Mouse (Mus musculus): ENCODE measurements at regions not wholly inside any gene's neighbourhood (a gene's known extent, or its start where the extent isn't known, plus 50 kb on each side); places are given as distances from the start of the nearest gene placed in this dataset.

DNA sequence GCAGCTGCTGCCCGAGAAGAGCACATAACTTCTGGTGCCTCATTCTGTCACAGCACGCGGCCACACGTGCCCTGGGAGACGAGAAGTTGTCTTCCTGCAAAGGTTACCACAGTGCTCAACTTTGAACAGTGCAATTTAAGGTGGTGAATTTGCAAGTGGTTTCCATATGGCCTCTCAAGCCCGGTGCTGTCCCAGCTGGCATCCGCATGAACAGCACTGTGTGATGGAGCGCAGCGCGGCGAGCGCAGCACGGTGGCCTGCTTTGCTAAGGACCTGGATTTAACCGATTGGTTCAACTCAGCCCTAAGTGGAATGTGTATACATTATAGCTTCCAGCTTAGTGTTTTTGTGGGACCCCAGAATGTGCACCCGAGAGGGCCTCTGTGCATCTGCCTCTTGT lies 89.6 kb upstream of the Arglu1 start:
- Histone ChIP-seq H3K4me2 (ENCODE audit: low read depth) (no peak overlapping the region), H3K27ac (ENCODE audit: low read depth, low read length) (no peak overlapping the region), H3K27me3 (ENCODE audit: insufficient read depth, low read length) (no peaks in the 10 kb centered on the region), H3K9me3 (ENCODE audit: low read length) (no peaks in the 10 kb centered on the region), H3K9ac (no peak overlapping the region), H3K4me1 (ENCODE audit: insufficient read depth) (no peaks in the 10 kb centered on the region), H3K36me3 (ENCODE audit: insufficient read depth) (no peaks in the 10 kb centered on the region), H3K4me3 (ENCODE audit: low read depth, low read length) (no peak overlapping the region)
- no peak for ATAC-seq
- no peak for TF ChIP-seq CTCF (IDR thresholded peaks at IDR 0.05; ENCODE audit: low read depth)
- WGBS: 68% methylated on average over 15 of the region's 15 CpGs
- no peak for DNase-seq

DNA sequence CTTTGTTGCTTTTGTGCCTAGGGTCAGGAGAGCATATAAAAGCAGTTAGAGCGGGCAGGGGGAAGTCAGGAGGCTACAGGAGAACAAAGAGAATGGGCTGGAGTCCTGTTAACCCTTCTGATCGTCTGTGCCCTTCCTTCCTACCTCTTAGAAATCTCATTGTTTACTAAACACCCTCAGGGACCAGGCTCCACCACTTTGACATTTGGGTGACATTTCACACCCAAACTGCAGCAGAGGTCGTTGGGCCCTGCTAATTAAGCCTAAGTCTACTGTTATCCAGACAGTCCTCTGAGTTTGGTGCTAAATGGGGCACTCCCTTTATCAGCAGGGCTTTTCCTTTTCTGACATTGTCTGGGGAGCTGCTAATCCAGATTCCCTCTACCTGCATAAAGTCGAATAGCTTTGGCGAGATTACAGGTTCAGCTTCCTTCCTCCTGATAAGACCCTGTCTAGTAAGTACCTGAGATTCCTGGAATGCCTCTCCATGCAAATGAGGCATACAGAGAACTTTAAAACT lies 84.2 kb upstream of the Arglu1 start:
- Histone ChIP-seq H3K4me2 (ENCODE audit: low read depth) (no peak overlapping the region), H3K9ac (no peak overlapping the region), H3K4me1 (ENCODE audit: insufficient read depth) (no peaks in the 10 kb centered on the region), H3K4me3 (ENCODE audit: low read depth, low read length) (no peak overlapping the region), H3K27ac (ENCODE audit: low read depth, low read length) (no peak overlapping the region), H3K9me3 (ENCODE audit: low read length) (no peaks in the 10 kb centered on the region), H3K27me3 (ENCODE audit: insufficient read depth, low read length) (no peaks in the 10 kb centered on the region), H3K36me3 (ENCODE audit: insufficient read depth) (no peaks in the 10 kb centered on the region)
- DNase-seq (no peak), ATAC-seq (no peak)
- TF ChIP-seq CTCF (IDR thresholded peaks at IDR 0.05; ENCODE audit: low read depth): no peak
- 24% methylated on average over 5 of the region's 5 CpGs for WGBS

DNA sequence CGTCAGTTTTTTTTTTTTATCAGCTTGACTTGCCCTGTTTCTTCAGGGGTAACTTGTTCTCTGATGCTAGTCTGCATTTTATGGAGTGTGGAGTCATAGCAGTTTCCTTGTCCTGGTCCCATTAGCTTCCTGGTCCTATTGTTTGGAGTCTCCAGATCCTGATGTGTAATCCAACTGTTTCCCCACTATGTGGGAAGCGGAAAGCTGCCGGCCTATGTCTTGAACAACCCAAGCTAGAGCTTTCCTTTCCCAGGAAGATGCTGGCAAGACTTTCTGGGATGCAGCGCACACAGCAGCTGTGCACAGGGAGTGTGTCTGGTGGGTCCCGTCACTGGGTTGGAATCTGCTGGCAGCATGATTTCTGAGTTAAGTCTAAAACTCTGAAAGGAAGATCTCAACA lies 82.1 kb upstream of the Arglu1 start:
- ATAC-seq: no peak
- no peak for TF ChIP-seq CTCF (IDR thresholded peaks at IDR 0.05; ENCODE audit: low read depth)
- no peaks in the 10 kb centered on the region for H3K9me3 ChIP-seq (ENCODE audit: low read length)
- no peaks in the 10 kb centered on the region for H3K36me3 ChIP-seq (ENCODE audit: insufficient read depth)
- no peak overlapping the region for H3K4me3 ChIP-seq (ENCODE audit: low read depth, low read length)
- H3K4me1 ChIP-seq (ENCODE audit: insufficient read depth): no peaks in the 10 kb centered on the region
- DNase-seq: no peak
- 77% methylated on average over 5 of the region's 5 CpGs for WGBS
- H3K9ac ChIP-seq: no peak overlapping the region
- H3K4me2 ChIP-seq (ENCODE audit: low read depth): no peak overlapping the region
- no peak overlapping the region for H3K27ac ChIP-seq (ENCODE audit: low read depth, low read length)
- H3K27me3 ChIP-seq (ENCODE audit: insufficient read depth, low read length): no peaks in the 10 kb centered on the region

DNA sequence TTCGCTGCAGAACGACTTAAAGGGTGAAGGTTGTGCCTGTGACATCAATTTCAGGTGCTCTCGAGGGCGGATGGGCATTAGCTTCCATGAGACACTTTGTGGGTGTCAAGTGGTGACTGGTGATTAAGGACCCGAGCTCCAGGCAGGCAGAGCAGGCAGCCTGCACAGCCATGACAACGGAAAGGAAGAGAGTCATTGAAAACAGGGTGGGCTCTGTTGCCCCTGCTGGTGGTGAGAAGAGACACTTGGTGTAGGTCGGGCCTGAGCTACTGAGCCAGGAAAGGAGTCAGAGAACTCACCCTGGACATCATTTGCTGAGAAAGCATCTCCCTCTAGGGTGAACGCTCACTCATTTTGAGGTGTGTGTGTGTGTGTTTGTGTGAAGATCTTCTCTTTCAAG lies 80.1 kb upstream of the Arglu1 start:
- Histone ChIP-seq H3K9ac (no peak overlapping the region), H3K36me3 (ENCODE audit: insufficient read depth) (no peaks in the 10 kb centered on the region), H3K27ac (ENCODE audit: low read depth, low read length) (no peak overlapping the region), H3K4me2 (ENCODE audit: low read depth) (no peak overlapping the region), H3K4me3 (ENCODE audit: low read depth, low read length) (no peak overlapping the region), H3K4me1 (ENCODE audit: insufficient read depth) (no peaks in the 10 kb centered on the region), H3K9me3 (ENCODE audit: low read length) (no peaks in the 10 kb centered on the region), H3K27me3 (ENCODE audit: insufficient read depth, low read length) (no peaks in the 10 kb centered on the region)
- no peak for DNase-seq
- 79% methylated on average over 8 of the region's 8 CpGs for WGBS
- no peak for TF ChIP-seq CTCF (IDR thresholded peaks at IDR 0.05; ENCODE audit: low read depth)
- no peak for ATAC-seq

DNA sequence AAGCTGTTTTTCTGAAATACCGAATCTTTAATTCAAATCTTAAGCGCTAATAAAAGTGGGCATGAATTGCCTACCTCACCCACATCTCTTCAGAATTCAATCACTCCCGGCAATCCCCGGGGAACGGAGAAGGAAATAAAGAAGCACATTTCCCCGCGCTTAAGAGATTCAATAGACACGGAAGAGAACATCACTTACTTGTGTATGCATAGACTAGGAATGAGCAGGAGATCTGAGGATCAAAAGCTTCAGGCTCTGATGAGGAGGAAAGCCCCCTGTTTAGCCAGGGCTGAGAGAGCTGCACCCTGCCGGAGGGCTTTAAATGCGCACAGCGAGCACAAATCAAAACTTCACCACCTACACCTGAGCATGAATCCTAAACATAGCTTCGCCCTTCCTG lies 72.0 kb upstream of the Arglu1 start:
- H3K4me2 ChIP-seq (ENCODE audit: low read depth): no peak overlapping the region
- H3K27me3 ChIP-seq (ENCODE audit: insufficient read depth, low read length): no peaks in the 10 kb centered on the region
- DNase-seq: no peak
- no peaks in the 10 kb centered on the region for H3K9me3 ChIP-seq (ENCODE audit: low read length)
- 0 out of 2 replicates have a peak overlapping the region, but pooled peaks have one; percentile 0 for H3K27ac ChIP-seq (ENCODE audit: low read depth, low read length)
- no peak overlapping the region for H3K4me3 ChIP-seq (ENCODE audit: low read depth, low read length)
- H3K36me3 ChIP-seq (ENCODE audit: insufficient read depth): no peaks in the 10 kb centered on the region
- peak; percentile 25; the same call in 1 of the 2 replicates for ATAC-seq
- H3K4me1 ChIP-seq (ENCODE audit: insufficient read depth): no peaks in the 10 kb centered on the region
- TF ChIP-seq CTCF (IDR thresholded peaks at IDR 0.05; ENCODE audit: low read depth): no peak
- WGBS: 61% methylated on average over 12 of the region's 12 CpGs
- H3K9ac ChIP-seq: no peak overlapping the region

DNA sequence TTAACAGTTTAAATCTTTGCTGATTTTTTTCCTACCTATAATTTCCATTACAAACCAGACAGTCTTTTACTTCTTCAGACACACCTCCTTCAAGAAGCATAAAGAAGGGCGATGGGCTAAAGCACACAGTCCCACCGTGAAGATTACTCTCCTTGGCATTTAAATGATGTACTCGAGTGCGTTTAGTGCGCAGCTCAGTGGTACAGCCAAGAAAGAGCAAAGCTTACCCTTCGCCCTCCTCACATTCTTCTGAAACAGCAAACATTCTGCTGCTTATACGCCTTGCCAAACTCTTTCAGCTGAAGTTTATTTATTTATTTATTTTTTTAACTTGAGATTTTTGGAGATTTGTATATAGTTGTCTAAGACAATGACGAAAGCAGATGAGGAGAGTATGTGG lies 68.0 kb upstream of the Arglu1 start:
- Histone ChIP-seq H3K36me3 (ENCODE audit: insufficient read depth) (no peaks in the 10 kb centered on the region), H3K4me2 (ENCODE audit: low read depth) (no peak overlapping the region), H3K27me3 (ENCODE audit: insufficient read depth, low read length) (no peaks in the 10 kb centered on the region), H3K4me3 (ENCODE audit: low read depth, low read length) (no peak overlapping the region), H3K9ac (no peak overlapping the region), H3K4me1 (ENCODE audit: insufficient read depth) (no peaks in the 10 kb centered on the region), H3K27ac (ENCODE audit: low read depth, low read length) (no peak overlapping the region), H3K9me3 (ENCODE audit: low read length) (no peaks in the 10 kb centered on the region)
- TF ChIP-seq CTCF (IDR thresholded peaks at IDR 0.05; ENCODE audit: low read depth): no peak
- DNase-seq: no peak
- 75% methylated on average over 8 of the region's 8 CpGs for WGBS
- ATAC-seq: no peak

DNA sequence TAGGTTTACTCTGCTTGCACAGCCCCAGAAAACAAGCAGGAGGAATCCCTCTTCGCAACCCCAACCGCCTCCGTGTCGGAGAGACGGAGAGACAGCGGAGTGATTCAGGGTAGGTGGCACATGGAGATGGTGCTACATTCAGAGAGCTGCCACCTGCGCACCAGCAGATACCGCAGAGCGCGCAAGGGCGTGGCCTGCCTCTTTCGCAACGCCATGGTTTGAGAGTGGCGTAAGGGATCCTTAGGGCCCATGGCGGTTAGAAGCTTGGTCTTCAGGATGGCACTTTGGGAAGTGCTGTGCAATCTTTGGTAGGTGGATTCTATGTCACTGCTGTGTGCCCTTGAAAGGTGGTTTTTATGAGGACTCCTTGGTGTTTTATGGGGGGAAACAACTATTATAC lies 60.9 kb upstream of the Arglu1 start:
- no peaks in the 10 kb centered on the region for H3K36me3 ChIP-seq (ENCODE audit: insufficient read depth)
- no peak for TF ChIP-seq CTCF (IDR thresholded peaks at IDR 0.05; ENCODE audit: low read depth)
- 92% methylated on average over 15 of the region's 15 CpGs for WGBS

DNA sequence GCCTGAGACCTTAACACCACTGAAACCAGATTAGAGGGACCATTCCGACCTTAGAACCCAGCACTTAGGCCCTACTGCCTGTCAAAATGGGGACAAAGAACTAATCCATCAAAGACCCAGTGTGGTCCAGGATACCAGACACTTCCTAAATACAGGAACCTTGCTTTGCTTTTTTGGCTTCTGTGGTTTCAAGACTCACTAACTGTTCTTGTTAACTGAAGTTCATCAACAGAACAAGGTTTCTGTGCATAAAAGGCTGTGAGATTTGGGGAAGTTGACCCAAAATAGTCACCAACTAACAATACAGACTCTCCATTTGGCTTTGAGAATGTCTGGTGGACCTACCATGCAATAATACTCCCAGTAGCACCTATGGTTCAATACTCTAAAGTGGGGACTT lies 56.4 kb upstream of the Arglu1 start:
- no peaks in the 10 kb centered on the region for H3K36me3 ChIP-seq (ENCODE audit: insufficient read depth)
- no peak overlapping the region for H3K27ac ChIP-seq (ENCODE audit: low read depth, low read length)
- ATAC-seq (no peak), DNase-seq (no peak)
- H3K4me3 ChIP-seq (ENCODE audit: low read depth, low read length): no peak overlapping the region
- H3K27me3 ChIP-seq (ENCODE audit: insufficient read depth, low read length): no peaks in the 10 kb centered on the region
- H3K4me2 ChIP-seq (ENCODE audit: low read depth): no peak overlapping the region
- no peak for TF ChIP-seq CTCF (IDR thresholded peaks at IDR 0.05; ENCODE audit: low read depth)
- 67% methylated on average over 1 of the region's 1 CpGs for WGBS
- no peaks in the 10 kb centered on the region for H3K4me1 ChIP-seq (ENCODE audit: insufficient read depth)
- H3K9me3 ChIP-seq (ENCODE audit: low read length): no peaks in the 10 kb centered on the region
- H3K9ac ChIP-seq: no peak overlapping the region

More for the DNA sequence above, 60.9 kb upstream of the Arglu1 start:
- H3K27ac ChIP-seq (ENCODE audit: low read depth, low read length): no peak overlapping the region
- no peaks in the 10 kb centered on the region for H3K27me3 ChIP-seq (ENCODE audit: insufficient read depth, low read length)
- H3K4me3 ChIP-seq (ENCODE audit: low read depth, low read length): no peak overlapping the region
- DNase-seq (no peak), ATAC-seq (no peak)
- no peak overlapping the region for H3K4me2 ChIP-seq (ENCODE audit: low read depth)
- no peaks in the 10 kb centered on the region for H3K9me3 ChIP-seq (ENCODE audit: low read length)
- H3K4me1 ChIP-seq (ENCODE audit: insufficient read depth): no peaks in the 10 kb centered on the region
- no peak overlapping the region for H3K9ac ChIP-seq

Data from forebrain, postnatal 0 days (tissue).